Mouse (Mus musculus) skeletal muscle tissue, adult 2 months (tissue): ENCODE data around the gene Rassf8.
A peak's percentile ranks its signal among the peaks of the same experiment; 100 is the strongest.

ENCODE experiments used
- DNase-seq: peaks from one replicate; pipeline ENCODE4 v3.0.0-alpha.2; 2012; ENCODE audit warnings: low read depth, low spot score

Rassf8 gene

DNA sequence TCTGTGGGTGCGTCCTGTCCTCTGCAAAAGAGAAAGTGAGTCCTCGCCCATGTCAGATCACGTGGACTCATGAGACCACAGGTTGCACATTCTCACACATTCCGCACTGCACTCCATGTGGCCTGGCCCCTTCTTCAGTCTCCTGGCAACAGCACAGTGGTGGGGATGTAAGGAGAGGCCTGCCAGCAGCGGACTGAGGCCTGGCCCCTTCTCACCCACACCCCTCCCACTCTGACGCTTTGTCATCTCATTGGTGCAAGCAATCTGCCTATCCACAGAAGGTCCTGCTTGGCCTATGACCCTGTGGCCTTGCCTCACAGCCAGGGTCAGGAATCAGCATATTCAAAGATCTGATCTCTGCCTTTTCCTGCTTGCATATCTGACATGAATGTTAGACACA is 76.6 kb downstream of the Rassf8 start:
- DNase-seq: no peak

GRCm38 (mm10) chr6:145823588-145824234 is 77.2 kb downstream of the Rassf8 start:
- no peak for DNase-seq

GRCm38 (mm10) chr6:145826305-145826704 is 79.8 kb downstream of the Rassf8 start:
- DNase-seq: no peak

- DNase-seq: no peak
These were observed 82.7 kb downstream of the Rassf8 start for GRCm38 (mm10) chr6:145829062-145829835.

GRCm38 (mm10) chr6:145830117-145830516 is 83.6 kb downstream of the Rassf8 start:
- DNase-seq: peak; percentile 77

GRCm38 (mm10) chr6:145830617-145831016 is 84.1 kb downstream of the Rassf8 start:
- peak; percentile 55 for DNase-seq

- DNase-seq: no peak
These were observed 86.4 kb downstream of the Rassf8 start for GRCm38 (mm10) chr6:145832927-145833326.

- no peak for DNase-seq
These were observed 88.8 kb downstream of the Rassf8 start for GRCm38 (mm10) chr6:145835359-145835758.

GRCm38 (mm10) chr6:145845611-145846010 is 99.1 kb downstream of the Rassf8 start:
- DNase-seq: no peak

- DNase-seq: no peak
These were observed 99.5 kb downstream of the Rassf8 start for GRCm38 (mm10) chr6:145846076-145846475.

- DNase-seq: no peak
These were observed 100.4 kb downstream of the Rassf8 start for GRCm38 (mm10) chr6:145846948-145847347.

DNA sequence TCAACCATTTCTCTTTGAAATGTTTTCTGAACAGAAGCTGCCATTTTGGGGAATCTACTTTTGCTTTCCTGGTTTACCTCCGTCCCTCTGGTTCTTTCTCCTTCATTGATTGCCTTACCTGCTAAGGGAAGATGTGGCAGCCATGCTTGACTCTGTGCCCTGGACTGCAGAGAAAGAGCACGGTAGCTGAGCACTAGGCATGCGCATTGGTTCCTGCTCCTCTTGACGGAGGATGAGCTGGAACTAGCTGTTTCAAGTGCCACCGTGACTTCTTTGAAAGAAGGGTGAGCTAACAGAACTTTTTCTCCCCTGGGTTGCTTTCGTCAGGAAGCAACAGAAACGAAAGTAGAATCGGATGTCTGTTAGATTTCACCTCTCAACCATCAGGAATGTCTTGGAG is 101.1 kb downstream of the Rassf8 start:
- DNase-seq: no peak

GRCm38 (mm10) chr6:145850789-145851188 is 104.2 kb downstream of the Rassf8 start:
- peak; percentile 97 for DNase-seq

DNA sequence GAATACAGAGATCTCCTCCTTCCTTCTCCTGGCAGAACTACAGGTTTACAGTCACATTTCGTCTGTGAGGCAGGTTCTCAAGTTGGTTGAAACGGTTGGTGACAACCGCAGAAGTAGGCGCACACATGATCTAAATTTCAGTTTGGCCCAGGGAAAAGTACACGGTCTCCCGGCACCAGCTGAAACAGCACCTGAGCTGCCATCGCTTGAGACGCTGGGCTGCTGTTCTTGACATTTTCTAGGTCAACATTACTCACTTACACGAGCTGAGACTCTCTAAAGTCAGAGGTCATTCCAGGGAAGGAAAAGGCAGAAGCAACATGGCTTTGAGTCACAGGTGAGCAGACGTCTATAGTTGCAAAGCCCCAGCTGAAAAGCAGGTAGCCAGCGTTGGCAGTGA is 105.4 kb downstream of the Rassf8 start:
- DNase-seq: peak; percentile 89

GRCm38 (mm10) chr6:145852708-145853107 is 106.2 kb downstream of the Rassf8 start:
- DNase-seq: no peak

DNA sequence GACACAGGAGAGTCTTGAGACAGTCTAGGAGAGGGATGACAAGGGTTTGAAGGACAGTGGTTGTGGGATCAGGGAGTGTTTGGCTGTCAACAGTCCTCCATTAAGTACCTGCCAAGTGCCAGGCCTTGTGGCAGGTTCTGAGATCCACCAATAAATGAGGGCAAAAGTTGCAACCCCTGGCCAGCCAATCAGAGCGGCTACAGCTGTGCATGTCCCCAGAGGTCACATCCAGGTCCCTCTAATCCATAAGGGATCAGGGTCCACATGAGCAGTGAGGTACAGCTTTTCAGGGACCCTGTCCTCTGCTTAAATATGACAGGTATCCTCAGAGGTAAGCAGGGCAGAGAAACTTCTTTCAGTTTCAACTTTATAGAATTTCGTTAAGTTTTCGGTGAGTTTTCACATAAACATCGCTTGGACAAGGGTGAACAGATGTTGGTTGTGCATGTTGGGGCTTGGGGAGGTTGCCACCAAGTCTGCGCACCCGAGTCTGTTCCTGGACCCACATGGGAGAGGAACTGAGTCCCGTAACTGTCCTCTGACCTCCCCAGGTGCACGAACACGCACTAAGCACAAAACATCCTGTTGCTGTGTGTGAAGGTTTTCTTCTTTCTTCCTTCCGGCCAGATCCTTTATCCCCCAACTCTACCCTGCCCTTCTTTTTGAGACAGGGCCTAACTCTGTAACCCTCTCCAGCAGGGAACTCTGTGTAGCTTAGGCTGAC is 107.0 kb downstream of the Rassf8 start:
- DNase-seq: no peak

GRCm38 (mm10) chr6:145854756-145855155 is 108.2 kb downstream of the Rassf8 start:
- DNase-seq: peak; percentile 91

GRCm38 (mm10) chr6:145855720-145856551 is 109.4 kb downstream of the Rassf8 start:
- DNase-seq: peak; percentile 98

GRCm38 (mm10) chr6:145857428-145857827 is 110.9 kb downstream of the Rassf8 start:
- no peak for DNase-seq

- DNase-seq: no peak
These were observed 111.9 kb downstream of the Rassf8 start for GRCm38 (mm10) chr6:145858414-145858813.

DNA sequence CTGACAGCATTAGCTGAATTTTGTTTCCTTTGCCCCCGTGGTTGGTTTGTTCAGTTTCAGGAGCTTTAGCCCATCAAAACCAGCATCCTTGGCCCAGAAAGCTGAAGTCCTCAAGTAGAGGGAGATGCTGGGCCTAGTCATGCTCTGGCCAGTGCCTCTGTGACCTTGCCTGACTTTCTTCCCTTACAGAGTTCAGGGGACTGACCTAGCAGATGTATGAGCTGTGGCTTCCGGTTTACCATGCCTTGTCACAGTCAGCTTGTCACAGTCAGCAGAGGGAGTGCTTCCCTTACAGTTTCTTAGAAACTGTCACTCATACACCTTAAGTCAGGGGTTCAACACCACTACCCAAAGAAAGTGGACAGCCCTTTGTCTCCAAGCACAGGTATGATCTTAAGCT is 113.8 kb downstream of the Rassf8 start:
- DNase-seq: peak; percentile 80
